Mouse (Mus musculus): ENCODE measurements around the gene Mmaa. TPM values are rescaled to one million over a fixed set of nuclear protein-coding genes. Genes with fewer than 3 reads are reported as not detected.

Gene Mmaa
- total RNA-seq, 2 experiments from 2014 or later, result 37.7 to 41.2 TPM

DNA sequence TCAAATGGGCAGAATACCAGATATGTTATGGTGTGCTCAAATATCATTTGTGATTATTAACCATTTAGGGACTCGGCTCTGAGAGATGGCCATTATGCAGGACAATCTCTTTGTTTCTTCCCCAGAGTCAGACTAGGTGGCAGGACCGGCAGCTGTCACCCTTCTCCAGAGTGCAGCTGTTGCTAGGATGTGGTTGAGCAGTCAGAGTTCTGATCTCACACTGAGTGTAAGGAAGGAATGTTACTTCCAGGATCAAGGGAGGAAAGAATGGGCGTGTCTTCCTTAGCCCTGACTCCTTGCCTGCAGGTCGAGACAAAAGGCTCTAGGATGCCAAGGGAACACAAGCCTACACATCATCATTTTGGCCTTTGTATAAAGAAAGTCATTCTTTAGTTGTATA lies 67.5 kb downstream of the Mmaa start:
- intact Hi-C loops (cut with DNase I), result no loop called here
- DNase-seq (ENCODE audit: low spot score), result no peak

DNA sequence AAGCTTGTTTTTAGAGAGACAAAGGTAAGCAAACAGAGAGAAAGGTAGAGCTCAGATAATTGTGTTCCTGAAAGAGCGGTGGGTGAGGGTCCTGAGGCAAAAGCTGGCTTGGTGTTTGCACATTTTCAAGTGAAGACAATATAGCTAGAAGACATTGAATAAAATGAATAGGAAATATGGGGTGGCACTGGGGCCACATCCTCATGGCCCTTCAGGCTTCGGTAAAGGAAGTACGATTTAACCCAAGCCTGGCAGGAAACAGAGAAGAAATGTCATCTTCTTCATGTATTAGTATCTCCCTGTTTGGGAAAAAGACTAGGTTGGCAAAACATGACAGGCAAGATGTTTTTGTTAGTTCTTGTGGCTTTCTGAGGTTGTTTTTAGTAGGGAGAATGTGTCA lies 68.7 kb downstream of the Mmaa start:
- intact Hi-C loops (cut with DNase I), result no loop called here
- DNase-seq (ENCODE audit: low spot score), result no peak

DNA sequence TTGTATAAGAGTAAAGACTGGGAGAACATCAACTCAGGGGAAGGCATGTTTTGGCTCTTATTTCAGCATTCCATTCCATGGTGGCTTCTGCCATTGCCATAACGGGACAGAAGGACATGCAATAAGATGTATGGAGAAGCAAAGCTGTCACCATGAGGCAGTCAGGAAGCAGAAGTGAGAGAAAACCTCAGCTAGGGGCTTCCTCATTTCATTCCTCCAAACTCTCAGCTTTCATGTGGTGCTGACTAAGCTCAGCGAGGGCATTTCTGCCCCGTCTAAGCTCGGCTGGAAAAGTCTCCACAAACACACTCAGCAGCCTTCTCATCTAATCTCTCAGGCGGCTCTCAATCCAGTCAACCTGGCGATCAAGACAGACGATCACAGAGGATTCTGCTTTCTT lies 69.2 kb downstream of the Mmaa start:
- intact Hi-C loops (cut with DNase I), result no loop called here
- no peak for DNase-seq (ENCODE audit: low spot score)

DNA sequence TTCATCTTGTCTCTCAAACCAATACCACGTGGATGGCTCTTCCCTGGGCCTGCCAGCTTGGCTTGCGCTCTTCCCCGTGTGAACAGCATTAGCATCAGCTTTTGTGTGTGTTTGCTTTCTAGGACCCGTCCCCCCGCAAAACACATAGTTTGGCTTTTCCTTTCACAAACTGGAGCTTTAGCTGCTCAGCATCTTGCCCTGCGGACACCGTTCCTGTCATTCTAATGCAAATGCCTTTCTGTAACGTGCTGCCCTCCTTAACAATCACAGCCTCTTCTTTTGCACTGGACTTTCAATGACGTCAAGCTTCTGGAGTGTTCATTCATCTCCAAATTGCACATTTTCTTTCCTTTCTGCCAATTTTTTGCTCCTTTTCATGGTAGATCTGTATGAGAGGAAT lies 70.4 kb downstream of the Mmaa start:
- DNase-seq (ENCODE audit: low spot score), result no peak
- intact Hi-C loops (cut with DNase I), result no loop called here

DNA sequence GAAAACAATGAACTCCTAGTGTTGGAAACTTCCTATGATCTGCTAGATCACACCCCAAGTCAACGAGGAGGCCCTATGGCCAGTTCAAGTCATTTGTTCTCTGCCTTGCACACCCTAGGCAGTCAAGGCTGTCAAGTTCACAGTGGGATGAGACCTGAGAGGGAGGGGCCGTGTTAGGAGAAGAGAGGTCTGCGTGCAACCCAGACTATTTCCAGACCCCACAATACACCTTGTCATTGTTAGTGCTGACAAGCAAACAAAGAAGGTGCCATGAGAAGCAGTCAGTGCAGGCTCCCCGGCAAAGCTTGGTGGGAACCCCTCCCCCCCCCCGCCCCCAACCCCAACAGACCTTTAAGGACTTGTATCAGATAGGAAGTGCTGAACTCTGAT lies 72.0 kb downstream of the Mmaa start:
- intact Hi-C loops (cut with DNase I), result no loop called here

DNA sequence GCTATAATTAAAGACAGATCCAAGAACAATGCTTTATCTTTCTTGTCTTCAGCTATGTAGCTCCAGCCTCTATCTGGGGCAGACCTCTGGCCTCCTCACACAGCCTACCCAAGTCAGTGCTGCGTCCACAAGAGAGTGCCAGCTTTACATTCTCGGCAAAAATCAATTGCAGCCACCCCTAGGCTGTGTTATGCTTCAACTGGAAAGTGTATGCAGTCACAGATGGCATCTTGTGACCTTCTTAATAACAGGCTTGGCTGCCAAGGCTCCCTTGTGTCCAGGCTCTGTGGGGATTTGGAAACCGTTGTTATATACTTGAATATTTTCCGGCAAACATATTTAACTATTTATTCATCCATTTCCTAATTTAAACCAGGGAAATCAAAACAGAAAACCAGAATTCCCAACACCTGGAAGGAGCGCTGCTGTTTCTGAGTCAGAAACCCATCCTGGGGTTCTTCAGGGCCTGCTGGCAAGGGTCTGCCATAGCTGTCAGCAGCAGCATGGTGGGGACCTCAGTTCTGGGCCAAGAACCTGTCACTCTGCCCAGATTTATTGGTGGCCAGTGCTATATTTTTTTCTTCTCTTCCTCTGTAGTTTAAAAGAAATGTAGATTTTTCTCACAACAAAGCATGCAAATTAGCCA lies 72.5 kb downstream of the Mmaa start:
- intact Hi-C loops (cut with DNase I), result no loop called here
- DNase-seq (ENCODE audit: low spot score), result no peak

More for the DNA sequence above, 72.0 kb downstream of the Mmaa start:
- no peak for DNase-seq (ENCODE audit: low spot score)

Other genes with a start within 250 kb of the Mmaa start
- gene 1700011L22Rik, start 46.4 kb downstream of the Mmaa start, total RNA-seq (2021), result not detected
- gene Smad1, start 104.6 kb upstream of the Mmaa start, total RNA-seq (2021), result 10 to 100 TPM; 14.5 to 16.3 TPM